Mouse (Mus musculus): ENCODE data around the gene Zdhhc1.

The Zdhhc1 gene

DNA sequence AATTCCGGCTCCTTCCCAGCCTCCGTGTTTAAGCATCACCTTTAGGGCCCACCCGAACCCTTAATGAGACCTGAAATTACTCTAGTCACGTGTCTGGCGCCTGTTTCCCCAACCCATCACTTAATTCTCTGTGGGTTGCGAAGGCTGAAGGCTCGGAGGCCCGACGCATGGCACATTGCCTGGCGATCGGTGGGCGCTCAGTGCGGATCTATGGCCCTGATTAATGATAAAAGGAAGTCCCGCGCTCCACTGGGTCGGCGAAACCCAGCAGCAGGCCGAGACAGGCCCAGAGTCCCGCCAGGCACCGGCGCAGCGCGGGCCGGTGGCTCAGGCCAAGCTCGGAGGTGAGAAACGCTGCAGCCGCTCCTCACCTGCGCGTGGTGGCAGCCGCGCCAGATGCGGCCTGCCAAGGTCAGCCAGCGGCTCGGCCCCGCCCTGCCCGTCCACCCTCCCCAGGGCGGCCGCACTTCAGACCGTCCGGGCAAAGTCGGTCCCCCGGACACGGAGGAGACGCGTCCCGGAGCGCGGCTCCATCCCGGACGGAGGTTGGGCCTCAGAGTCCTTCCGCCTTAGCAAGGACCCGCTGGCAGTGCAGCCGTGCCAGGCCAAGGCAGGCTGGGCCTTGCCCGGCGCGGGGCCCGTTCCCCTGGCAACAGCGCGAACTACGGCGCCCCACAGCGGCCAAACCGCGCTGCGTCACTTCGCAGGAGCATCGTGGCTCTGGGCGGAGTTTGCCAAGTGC lies at the start of gene Zdhhc1:
Gene Zdhhc1, minus strand, starts transcription at position 464 of the 742 bp plus-strand sequence.
- peak; percentile 84 to 89 for DNase-seq

DNA sequence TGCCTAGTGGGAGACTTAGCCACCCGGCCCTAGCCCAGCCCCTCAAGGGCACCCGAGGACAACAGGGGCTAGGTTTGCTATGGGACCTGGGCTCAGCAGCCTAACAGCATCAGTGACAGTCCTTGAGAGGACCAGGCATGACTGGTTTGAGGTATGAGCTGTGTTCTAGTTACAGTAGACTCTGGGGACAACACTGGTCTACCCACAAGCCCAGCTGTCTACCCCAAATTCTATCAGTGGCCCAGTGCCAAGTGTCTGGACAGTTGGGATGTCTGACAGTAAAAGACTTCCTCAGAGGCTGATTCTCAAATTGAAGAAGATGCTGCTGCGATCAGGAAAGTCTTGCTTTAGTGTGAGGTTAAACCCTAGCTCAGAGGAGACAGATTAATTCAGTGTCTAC lies 48.5 kb upstream of the Zdhhc1 start:
- no peak for DNase-seq

DNA sequence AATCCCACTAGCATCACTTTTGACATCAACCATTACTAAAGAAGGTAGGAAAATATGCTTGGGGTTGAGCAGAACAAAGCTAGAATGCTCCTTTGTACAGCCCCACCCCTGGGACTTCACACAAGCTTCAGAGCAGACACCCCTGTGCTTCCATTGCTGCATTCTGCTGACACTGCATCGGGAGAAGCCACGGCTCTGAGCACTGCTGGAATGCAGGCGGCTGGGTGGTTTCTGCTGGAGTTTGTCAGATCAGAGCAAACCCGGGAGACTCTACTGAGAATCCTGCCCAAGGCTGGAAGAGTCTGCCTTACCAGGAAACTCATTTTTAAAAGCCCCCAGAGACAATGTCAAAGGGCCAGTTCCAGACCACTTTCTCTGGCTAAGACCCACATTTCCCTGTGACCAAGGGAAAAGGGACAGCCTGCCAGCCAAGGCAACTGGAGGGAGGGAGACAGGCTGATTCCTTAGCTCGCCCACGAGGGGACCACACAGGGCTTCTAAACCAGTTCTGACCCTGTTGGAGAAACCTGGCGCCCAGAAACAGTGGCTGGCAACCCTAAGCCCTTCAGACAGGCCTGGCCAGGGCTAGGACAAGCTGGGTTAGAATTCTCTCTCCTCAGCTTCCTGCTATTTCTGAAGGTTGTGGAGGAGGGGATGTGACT lies 48.0 kb upstream of the Zdhhc1 start:
- peak; percentile 64 to 67 for DNase-seq

DNA sequence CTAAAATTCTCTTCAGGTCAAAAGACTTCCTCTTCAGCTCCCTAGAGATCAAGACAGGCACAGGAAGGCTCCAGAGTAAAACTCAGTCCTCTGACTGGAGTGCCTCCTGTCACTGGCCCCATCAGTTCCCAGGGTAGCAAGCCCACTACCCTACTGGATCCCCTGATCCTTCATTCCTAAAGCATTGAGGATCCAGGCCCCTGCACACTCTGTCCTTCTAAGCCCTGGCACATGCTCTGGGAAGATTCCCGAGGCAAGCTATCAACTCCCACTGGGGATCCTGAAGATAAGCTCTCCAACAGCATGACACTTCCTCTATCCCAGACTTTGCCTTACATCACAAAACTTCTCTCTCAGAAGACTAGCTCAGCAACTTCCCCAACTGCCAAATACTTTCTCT lies 47.0 kb upstream of the Zdhhc1 start:
- no peak for DNase-seq

DNA sequence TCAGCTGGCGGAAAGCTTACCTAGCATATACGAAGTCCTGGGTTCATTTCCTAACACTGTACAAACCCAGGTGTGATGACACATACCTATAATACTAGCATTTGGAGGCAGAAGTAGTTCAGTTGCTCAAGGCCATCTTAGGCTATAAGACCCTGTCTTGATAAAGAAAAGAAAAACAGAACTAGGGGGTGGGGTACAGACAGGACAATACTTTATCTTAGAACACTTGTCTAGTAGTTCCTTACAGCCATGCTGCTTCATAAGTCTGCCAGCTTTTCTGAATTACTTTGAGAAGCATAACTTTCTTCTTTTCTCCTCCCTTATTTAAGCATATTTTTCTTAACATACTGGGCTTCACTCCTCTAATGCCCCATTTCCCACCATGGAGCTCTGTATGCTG lies 46.1 kb upstream of the Zdhhc1 start:
- DNase-seq, result no peak

DNA sequence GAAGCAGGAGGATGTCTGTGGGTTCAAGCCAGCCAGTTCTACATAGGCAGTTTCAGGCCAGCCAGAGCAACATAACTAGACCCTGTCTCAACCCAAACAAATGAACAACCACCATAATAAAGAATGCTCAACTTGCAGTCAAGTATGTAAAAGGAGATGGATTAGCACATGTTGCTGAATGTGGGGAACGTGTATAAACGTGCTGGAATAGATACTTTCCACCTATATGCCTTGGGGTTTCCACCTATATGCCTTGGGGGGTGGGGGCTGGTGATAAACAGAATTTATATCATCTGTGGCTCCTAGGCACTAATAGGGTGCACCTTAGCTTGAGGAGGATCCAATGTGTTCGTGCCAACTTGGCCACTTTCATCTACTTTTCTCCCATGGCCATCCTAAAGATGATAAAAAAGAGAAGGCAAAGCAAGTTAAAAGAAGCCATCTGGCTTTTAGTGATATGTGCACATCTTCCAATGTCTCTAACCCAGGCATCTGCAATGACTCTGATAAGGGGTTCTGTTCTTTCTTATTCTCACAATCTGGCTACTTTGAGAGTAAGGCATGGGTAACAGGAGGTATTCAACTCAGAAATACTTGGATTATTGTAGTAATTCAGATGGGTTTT lies 45.4 kb upstream of the Zdhhc1 start:
- DNase-seq, result no peak

DNA sequence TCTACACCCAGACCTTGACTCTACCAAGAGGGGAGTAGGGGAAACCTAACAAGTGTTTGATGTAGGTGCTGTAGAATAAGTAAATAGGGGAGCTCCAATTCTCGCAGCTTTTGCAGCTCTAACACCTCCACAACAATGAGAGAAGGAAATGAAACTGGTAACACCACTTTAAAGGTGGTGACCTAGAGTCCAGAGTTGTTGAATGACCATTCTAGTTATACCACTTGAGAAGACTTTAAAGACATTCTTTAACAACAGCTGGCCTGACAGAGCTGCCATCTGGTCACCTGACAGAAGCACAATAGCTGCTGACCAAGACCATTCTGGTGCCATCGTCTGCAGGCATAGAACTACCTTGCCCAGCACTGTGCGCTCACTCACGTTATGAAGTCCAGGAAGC lies 42.2 kb upstream of the Zdhhc1 start:
- no peak for DNase-seq

DNA sequence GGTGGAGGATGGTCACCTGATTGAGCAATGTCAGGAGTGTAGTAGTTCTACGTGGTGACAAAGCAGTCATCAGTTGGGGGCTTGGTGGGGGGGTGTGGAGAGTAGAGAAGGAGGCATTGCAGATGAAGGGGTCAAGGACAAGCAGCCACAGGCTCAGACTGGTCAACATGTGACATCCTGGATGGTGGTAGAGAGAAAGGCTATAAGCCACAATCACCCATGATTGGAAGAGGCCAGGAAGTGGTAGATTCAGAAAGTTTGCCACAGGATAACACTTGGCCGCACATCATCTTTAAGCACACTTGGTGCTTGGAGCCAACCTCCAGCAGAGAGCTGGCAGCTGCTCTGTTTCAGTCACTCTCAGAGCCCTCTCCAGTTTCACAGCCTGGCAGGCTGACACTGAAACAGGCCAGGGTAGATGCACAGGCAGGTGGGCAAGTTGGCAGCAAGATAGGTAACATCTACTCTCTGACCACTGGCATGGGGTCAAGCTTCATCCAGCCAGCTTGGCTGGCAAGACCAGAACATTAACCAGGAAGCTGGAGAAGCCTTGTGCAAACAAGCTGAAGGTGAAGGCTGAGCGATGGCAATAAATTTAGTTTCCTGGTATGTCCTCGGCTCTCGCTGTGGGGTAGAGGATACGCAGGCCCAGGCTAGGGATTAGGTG lies 40.4 kb upstream of the Zdhhc1 start:
- DNase-seq, result no peak

DNA sequence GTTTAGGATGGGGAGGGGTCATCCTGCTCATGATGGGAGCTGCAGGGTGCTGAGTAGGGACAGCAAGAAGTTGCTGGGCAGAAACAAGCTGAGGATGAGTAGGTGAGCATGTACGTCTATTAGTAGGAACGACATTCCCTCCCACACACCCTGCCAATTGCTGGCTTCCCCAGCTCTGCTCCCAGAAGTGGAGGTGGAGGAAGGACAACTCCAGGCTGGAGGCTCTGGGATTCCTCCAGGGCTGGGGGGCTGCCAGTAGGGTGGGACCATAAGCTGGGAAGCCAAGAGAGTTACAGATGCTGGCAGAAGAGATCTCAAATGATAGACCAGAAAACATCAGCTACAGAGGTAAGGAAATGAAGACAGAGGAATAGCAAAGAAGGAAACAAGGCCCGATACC lies 39.8 kb upstream of the Zdhhc1 start:
- DNase-seq, result no peak

DNA sequence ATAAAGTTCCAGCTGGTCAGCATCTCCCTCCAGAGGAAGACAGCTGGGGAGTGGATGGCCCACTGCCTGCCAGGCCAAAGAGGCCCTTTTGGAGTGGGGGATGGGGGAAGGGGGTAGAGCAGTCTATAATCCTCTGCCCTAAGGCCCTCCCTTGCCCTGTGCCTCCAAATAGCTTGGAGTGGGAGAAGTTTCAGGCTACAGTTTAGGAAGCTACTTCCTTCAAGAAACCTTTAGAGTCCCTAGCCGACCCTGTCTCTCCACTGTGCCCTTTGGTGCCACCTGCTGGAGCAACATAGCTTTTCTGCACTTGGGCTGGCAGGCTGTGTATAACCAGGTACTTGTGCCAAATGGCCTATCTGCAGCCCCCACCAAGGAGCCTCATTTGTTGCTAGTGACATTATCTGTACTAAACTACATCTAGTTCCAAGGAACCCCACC lies 37.2 kb upstream of the Zdhhc1 start:
- DNase-seq, result peak; percentile 48 to 76

DNA sequence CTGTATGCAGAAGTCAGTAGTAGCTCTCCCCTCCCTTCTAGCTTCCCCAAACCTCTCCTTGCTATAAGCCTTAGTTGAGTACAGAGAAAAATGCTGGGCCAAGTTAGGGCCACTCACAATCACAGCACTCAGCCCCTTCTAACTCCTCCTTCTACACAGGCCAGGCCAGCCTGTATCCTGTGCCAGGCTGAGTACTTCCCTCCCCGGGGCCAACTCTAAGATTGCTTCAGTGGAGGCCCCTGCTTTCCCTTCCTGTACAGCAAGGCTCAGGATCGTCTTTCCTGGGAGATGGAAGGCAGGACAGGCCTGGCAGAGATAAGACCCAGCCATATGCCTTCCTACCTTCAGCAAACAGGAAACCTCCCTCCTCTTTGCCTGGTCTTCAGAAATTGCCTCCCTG lies 36.7 kb upstream of the Zdhhc1 start:
- DNase-seq, result no peak

DNA sequence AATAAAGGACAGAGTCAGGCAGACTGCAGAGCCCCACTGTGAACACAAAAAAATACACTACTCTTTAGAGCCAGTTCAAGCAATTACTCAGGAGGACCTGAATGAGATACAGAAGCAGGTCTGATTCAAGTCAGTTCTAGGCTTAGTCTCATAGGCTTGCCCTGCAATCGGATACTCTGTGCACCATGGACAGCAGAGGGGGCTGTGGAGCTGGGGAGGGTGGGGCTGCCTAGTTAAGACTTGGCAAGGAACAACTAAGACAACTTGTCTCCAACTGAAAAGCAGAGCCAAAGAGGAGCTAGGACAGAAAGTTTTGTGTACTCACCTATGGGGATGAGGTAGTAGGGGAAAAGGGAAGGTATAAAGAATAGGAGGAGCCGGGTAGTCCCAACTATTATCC lies 35.1 kb upstream of the Zdhhc1 start:
- DNase-seq, result peak; percentile 43 to 61

DNA sequence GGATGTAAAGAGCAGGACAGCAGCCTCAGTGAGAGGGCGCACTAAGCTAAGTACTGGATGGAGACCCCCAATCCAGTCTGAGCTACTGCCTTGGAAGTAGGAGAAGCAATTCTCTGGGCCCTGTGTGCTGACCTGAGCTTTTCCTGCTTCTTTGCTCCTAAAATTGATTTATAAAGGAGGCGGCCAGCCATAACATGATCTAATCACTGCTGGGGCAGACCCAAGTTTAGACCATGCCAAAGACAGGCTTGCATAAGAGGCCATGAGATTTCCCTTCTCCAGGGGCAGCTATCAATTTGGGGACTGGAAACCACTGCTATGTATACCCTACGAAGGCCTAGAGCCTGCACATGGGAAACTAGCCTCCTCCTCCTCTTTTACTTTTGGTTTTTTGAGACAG lies 32.6 kb upstream of the Zdhhc1 start:
- no peak for DNase-seq

DNA sequence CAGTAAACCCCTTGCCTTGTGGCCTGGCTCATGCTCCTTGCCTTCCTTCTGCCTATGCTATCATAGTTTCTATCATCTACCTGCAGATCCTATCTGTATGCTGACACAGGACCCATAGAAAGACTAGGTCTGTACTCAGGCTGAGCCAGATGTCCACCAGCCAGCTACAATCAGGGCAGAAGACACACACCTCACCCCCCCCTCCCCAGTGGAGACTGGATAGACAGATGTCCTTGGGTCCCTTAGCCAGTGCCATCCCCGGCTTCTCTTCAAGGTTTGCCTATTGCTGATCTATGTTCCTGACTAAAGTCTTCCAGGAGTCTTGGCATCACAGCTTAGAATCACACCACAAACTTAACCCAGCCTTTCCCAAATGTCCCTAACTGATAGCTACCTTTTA lies 31.5 kb upstream of the Zdhhc1 start:
- DNase-seq, result no peak

DNA sequence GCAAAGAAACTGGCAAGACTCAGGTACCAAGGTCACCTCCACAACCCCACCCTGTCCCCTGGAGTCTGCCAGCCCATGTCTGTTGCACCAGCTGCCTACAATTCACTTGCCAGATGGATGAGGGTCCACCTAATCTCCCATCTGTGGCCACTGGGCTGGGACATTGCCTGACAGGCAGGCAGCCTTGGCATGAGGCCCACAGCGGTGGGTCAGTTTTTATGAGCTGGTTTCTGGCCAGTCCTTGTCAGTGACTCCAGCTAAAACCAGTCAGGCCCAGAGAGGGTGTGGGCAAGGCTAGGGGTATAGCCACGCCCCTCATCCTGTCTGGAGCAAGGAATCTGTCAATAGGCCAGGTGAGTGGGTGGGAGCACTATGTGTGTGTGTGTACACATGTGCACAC lies 30.4 kb upstream of the Zdhhc1 start:
- peak; percentile 71 to 85 for DNase-seq

DNA sequence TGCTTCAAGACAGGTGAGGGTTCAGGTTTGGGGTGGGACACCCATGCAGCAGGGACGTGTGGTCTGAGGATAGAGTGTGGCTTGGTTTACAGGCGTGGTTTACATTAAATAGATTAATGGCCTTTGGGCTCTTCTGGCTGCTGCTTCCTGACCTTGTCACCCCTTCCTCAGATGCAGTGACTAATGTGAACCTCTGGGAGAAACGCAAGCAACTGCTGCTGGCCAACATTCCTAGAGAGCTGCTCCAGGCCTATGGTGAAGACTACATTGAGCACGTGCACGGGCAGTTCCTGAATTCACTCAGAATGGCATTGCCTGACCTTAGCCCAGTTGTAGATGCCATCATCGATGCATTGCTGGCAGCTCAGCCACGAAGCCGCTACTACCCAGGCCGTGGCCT lies 26.2 kb upstream of the Zdhhc1 start:
- no peak for DNase-seq

DNA sequence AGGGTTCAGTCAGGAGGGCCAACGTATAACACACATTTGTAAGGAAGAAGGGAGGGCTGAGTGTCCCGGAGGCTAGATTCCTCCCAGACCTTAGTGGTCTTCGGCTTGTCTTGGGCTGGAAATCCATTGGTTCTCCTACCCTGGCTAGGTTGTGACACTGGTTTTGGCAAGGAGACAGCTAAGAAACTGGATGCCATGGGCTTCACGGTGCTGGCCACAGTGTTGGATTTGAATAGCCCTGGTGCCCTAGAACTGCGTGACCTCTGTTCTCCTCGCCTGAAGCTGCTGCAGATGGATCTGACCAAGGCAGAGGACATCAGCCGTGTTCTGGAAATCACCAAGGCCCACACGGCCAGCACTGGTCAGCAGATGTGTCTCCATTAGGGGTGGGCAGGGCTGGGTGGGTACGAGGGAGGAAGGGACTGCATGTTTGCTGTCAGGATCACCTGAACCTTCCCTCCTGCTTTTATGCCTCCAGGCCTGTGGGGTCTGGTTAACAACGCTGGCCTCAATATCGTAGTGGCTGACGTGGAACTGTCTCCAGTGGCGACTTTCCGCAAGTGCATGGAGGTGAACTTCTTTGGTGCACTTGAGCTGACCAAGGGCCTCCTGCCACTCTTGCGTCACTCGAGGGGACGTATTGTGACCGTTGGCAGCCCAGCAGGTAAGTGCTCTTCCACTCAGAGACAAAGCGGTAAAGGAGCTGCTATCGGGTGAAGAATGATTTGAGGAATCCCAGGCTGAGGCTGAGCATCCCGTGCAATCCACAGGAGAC lies 25.5 kb upstream of the Zdhhc1 start:
- DNase-seq, result no peak

DNA sequence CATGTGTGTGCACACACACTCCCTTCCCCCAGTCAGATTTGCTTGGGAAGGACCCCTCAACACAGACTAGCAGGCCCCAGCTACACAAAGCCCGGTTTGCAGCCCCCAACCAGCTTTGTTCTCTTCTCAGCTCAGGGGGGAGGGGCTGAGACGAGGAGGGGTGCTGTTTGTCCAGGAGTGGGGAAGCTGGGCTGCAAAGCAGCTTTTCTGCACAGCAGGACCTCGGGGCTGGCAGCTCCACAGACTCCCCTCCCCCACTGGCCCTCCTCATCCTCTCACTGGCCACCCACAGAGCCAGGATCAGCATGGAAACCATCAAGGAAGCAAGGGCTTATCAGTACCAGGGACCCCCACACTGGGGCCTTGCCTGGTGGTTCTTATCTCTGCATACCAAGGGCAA lies 24.4 kb upstream of the Zdhhc1 start:
- no peak for DNase-seq

DNA sequence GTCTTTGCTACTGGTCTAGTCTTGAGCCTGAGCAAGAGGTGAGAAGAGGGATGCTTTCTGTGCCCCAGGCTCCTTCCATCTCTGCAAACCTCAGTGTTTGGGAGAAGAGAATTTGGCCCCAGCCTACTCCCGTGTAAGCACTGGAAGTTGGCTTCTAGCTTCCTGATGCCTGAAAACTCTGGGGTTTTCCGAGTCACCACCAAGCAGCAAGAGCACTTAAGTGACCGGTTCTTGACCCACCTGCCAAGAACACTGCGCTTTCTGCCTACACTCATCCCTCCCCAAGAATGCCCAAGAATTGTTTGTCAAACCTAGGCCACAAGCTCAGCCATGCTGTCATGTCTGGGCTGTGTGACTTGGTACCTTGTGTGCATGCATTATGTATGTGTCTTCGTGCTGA lies 23.8 kb upstream of the Zdhhc1 start:
- no peak for DNase-seq

DNA sequence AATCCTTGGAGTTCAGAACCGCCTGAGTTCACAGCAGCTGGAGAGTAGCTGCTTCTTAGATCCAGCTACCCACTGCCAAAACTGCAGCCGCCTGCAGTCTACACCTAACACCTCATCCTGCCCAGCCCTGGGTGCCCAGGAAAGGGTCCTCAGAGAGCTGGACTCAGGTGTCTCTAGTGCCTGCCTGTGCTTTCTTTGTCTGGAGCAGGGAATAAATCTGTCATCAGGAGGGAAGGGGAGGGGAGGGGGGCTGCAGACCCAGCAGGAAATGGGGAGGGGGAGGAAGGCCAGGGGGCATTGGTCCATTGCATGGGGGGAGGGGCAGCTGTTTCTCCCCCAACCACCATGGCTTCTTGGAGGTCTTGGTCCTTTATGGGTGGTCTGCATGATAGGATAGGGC lies 22.9 kb upstream of the Zdhhc1 start:
- no peak for DNase-seq

DNA sequence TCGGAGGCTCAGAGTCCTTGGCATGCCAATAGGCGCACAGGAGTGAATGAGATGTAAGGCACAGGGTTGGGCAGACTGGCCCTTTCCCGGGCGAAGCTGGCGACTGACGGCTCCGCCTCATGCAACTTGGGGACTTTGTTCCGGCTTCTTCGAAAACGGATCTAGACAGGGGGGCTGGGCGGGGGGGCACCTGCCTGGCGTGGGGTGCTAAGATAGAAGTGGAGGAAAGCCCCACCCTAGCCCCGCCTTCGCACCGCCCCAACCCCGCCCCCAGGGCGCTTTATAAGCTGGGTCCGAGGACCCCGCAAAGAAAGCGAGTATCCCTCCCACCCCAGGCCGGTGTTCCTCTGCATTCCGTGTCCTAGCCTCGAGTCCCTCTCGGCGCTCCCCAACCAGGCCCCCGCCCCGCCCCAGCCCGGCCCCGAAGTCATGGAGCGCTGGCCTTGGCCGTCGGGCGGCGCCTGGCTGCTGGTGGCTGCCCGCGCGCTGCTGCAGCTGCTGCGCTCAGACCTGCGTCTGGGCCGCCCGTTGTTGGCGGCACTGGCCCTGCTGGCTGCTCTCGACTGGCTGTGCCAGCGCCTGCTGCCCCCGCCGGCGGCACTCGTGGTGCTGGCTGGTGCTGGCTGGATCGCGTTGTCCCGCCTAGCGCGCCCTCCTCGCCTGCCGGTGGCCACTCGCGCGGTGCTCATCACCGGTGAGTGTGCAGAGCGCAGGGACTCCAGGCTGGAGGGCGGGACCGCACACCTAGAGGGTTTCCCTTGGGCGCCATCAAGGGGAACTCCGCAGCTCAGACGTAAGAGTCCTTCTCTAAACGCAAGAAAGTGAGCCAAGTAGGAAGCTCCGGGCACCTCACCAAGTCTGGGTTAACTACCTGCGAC lies 22.0 kb upstream of the Zdhhc1 start, which contains the start of gene Hsd11b2:
Gene Hsd11b2, plus strand, starts transcription at position 320 of the 878 bp plus-strand sequence.
- DNase-seq, result peak; percentile 41 to 46

DNA sequence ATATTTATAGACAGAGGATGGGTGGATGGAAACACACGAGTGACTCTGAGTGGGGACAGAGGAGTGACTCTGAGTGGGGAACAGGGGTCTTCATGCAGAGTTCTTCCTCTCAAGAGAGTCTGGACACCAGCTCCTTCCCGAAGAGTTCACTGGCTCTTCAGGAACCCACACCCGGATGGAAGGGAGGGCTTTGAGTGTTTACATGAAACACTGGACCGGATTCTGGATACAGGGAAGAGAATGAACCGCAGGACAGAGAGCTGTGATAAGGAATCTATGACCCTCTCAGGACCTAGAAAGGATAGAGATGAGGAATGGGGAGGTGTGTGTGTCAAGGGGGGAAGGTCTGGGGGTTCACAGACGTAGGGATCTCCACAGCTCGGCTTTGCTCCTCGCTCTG lies 20.6 kb upstream of the Zdhhc1 start:
- no peak for DNase-seq
